In genomic region chrX:139583616-139584015, GRCm38 (mm10) we compare ENCODE assay signal across 21 mouse cellular contexts. TPM values are rescaled to one million over a fixed set of nuclear protein-coding genes. Genes with fewer than 3 reads are reported as not detected.
DNase-seq lines count a peak whose midpoint lies in the region; ATAC-seq lines count a peak whose summit lies in the region.
"Had no signal": no experiment of that assay in that cellular context is flagged by ENCODE, and none has a peak within 500 bp of the region (broad histone marks: within the 10 kb centered on the region; RNA-seq: fewer than 3 reads in every experiment).

No protein-coding gene starts in this region.

- no peak for ATAC-seq in heart, embryonic 11.5 days (replicated peaks; ENCODE audit: insufficient number of reproducible peaks, low FRiP score, low TSS enrichment)
- ATAC-seq: forebrain, embryonic 15.5 days; hindbrain, embryonic 16.5 days; intestine, embryonic 16.5 days had no signal

- WGBS in heart, embryonic 11.5 days (ENCODE audit: insufficient replicate concordance) = 33% methylated on average over 4 of the region's 4 CpGs

- no peak overlapping the region for H3K4me2 ChIP-seq in heart, embryonic 11.5 days
- H3K4me2 ChIP-seq: embryonic facial prominence, embryonic 13.5 days; forebrain, embryonic 15.5 days; kidney, embryonic 15.5 days had no signal

- no peaks in the 10 kb centered on the region for H3K9me3 ChIP-seq in heart, embryonic 11.5 days (replicated peaks; ENCODE audit: control insufficient read depth, low read length)
- H3K9me3 ChIP-seq: embryonic facial prominence, embryonic 13.5 days; forebrain, embryonic 15.5 days; megakaryocyte, embryonic 14.5 days had no signal

- intact Hi-C loops in heart, postnatal 14 days (cut with DNase I) = no loop called here

- no peak overlapping the region for H3K9ac ChIP-seq in heart, embryonic 11.5 days (ENCODE audit: low read depth, low read length)
- H3K9ac ChIP-seq: embryonic facial prominence, embryonic 13.5 days; forebrain, embryonic 15.5 days; kidney, embryonic 15.5 days had no signal

- no peaks in the 10 kb centered on the region for H3K4me1 ChIP-seq in heart, embryonic 11.5 days (ENCODE audit: control insufficient read depth, insufficient read depth, low read length)
- H3K4me1 ChIP-seq: embryonic facial prominence, embryonic 13.5 days; forebrain, embryonic 15.5 days; kidney, embryonic 15.5 days had no signal

- no peak overlapping the region for H3K27ac ChIP-seq in heart, embryonic 11.5 days (ENCODE audit: low read depth, low read length)
- H3K27ac ChIP-seq: embryonic facial prominence, embryonic 13.5 days; forebrain, embryonic 15.5 days; kidney, embryonic 15.5 days had no signal

- no peaks in the 10 kb centered on the region for H3K36me3 ChIP-seq in heart, embryonic 11.5 days (ENCODE audit: control insufficient read depth, insufficient read depth, low read length)
- H3K36me3 ChIP-seq: embryonic facial prominence, embryonic 13.5 days; forebrain, embryonic 15.5 days; kidney, embryonic 15.5 days had no signal

- H3K27me3 ChIP-seq in heart, embryonic 11.5 days (ENCODE audit: control insufficient read depth, insufficient read depth, low read length) = no peaks in the 10 kb centered on the region
- H3K27me3 ChIP-seq: forebrain, embryonic 15.5 days; megakaryocyte, embryonic 14.5 days had no signal

- DNase-seq in heart, adult 18-20 months = peak; percentile 10 to 31
- DNase-seq in CD4-positive helper T cell, adult 2 months (ENCODE audit: low read depth, low spot score) = peak; percentile 2
- peak; percentile 22 for DNase-seq in brain, adult 2 months (ENCODE audit: low read depth, low spot score)
- DNase-seq in heart, postnatal 14 days = peak; percentile 1 to 13
- DNase-seq in kidney, adult 8-10 months = no peak
- DNase-seq in lung, postnatal 14 days = no peak
- DNase-seq: adrenal gland, adult 2 months; B cell, adult 2 months; cerebellum, postnatal 10 days; kidney, postnatal 4 days; lung, postnatal 10 days; midbrain, embryonic 14.5 days; thymus, postnatal 4 days had no signal

- H3K4me3 ChIP-seq in heart, embryonic 11.5 days (ENCODE audit: low read depth, low read length) = no peak overlapping the region
- H3K4me3 ChIP-seq: embryonic facial prominence, embryonic 13.5 days; forebrain, embryonic 15.5 days; kidney, embryonic 15.5 days; megakaryocyte, embryonic 14.5 days; myocyte had no signal

RNA-seq across cellular contexts. Expression of gene Rnf128, which starts 20.5 kb away (rescaled TPM):
- total RNA-seq in heart, adult 18-20 months (2021) = 10 to 100 TPM; 67.3 to 75.5 TPM
- polyA plus RNA-seq in heart, embryonic 11.5 days (2014; fragmentation: Nextera tagmentation; extraction: Ambion mirVana) = 27.6 and 29.0 TPM in 2 replicates
- 10 to 100 TPM; 63.5 to 65.2 TPM for total RNA-seq in heart, postnatal 14 days (2021)

Comparison
In these comparisons a context has a peak if more than half of its experiments do, and no peak if none do; other contexts are left out.
1. DNase-seq: peak in heart, adult 18-20 months (2 of 2), CD4-positive helper T cell, adult 2 months (single experiment), brain, adult 2 months (single experiment) and heart, postnatal 14 days (2 of 2); none in kidney, adult 8-10 months (0 of 2) and lung, postnatal 14 days (single experiment).